11 mouse cellular contexts compared by ENCODE assay signal in the genomic region with DNA sequence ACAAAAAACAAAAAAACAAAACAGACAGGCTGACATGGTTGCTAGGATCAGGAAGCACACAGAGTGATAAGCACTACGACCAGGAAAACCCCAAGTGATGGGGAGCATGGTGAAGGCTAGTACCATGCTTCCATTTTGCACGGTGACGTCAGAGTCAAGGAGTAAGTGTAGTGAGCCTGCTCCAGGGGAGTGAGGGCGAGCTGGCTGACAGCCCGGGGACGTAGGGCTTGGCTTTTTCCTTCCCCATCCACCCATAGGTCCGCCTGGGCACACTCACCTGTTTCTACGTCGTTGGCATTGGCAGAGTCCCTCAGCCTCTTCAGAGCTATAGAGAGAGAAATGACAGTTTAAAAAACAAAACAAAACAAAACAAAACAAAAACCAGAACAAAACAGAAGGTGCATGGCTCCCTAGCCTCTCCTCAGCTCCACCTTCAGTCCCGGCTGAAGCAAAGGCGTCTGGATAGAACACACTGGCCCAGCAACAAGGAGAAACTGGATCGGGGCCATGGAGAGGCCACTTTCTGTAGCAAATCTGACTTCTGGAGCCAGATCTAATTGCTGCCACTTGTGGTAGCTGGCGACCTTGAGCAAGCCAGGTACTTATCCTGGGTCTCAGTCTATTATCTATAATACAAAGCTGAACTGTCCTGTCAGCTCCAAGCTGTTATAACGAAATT. TPM values are rescaled to one million over a fixed set of nuclear protein-coding genes. Genes with fewer than 3 reads are reported as not detected.
A peak's percentile ranks its signal among the peaks of the same experiment; 100 is the strongest.
DNase-seq lines count a peak whose midpoint lies in the region; ATAC-seq and TF ChIP-seq lines count a peak whose summit lies in the region.
"Had no signal": no experiment of that assay in that cellular context is flagged by ENCODE, and none has a peak within 500 bp of the region (broad histone marks: within the 10 kb centered on the region; RNA-seq: fewer than 3 reads in every experiment).

No protein-coding gene starts in this region.

- H3K9ac ChIP-seq in forebrain, embryonic 13.5 days, result 0 out of 2 replicates have a peak overlapping the region, but pooled peaks have one; percentile 88
- H3K9ac ChIP-seq in forebrain, embryonic 11.5 days (ENCODE audit: low read length), result no peak overlapping the region
- H3K9ac ChIP-seq in lung, embryonic 15.5 days, result no peak overlapping the region
- H3K9ac ChIP-seq in hindbrain, postnatal 0 days (replicated peaks; ENCODE audit: low read length), result 0 out of 2 replicates have a peak overlapping the region, but pooled peaks have one; percentile 13

- 82% methylated on average over 14 of the region's 14 CpGs for WGBS in forebrain, embryonic 13.5 days
- 82% methylated on average over 14 of the region's 14 CpGs for WGBS in forebrain, embryonic 11.5 days
- WGBS in lung, embryonic 15.5 days, result 77% methylated on average over 14 of the region's 14 CpGs
- 74% methylated on average over 14 of the region's 14 CpGs for WGBS in hindbrain, postnatal 0 days

- H3K36me3 ChIP-seq in forebrain, embryonic 13.5 days (ENCODE audit: poor library complexity, severe bottlenecking), result peaks cover 50% of the 10 kb centered on the region
- peaks cover 5% of the 10 kb centered on the region; the same call in 1 of the 2 replicates for H3K36me3 ChIP-seq in forebrain, embryonic 11.5 days (ENCODE audit: control insufficient read depth, insufficient read depth, low read length)
- peaks cover 48% of the 10 kb centered on the region for H3K36me3 ChIP-seq in lung, embryonic 15.5 days
- H3K36me3 ChIP-seq in hindbrain, postnatal 0 days (ENCODE audit: insufficient read depth, low read length), result peaks cover 42% of the 10 kb centered on the region
- H3K36me3 ChIP-seq in myocyte (ENCODE audit: control insufficient read depth, insufficient read depth), result peaks cover 41% of the 10 kb centered on the region

- no peak for ATAC-seq in forebrain, embryonic 13.5 days
- no peak for ATAC-seq in forebrain, embryonic 11.5 days (replicated peaks; ENCODE audit: low FRiP score)
- no peak for ATAC-seq in lung, embryonic 15.5 days (ENCODE audit: borderline replicate concordance, extremely low read depth, low FRiP score, low TSS enrichment)
- ATAC-seq in hindbrain, postnatal 0 days, result no peak

- no peak overlapping the region for H3ac ChIP-seq in myocyte (ENCODE audit: control insufficient read depth, insufficient read length)

- H3K4me2 ChIP-seq in forebrain, embryonic 13.5 days, result peak overlapping the region; percentile 77
- no peak overlapping the region for H3K4me2 ChIP-seq in forebrain, embryonic 11.5 days (ENCODE audit: low read depth, low read length, severe bottlenecking)
- peak overlapping the region; percentile 74 for H3K4me2 ChIP-seq in lung, embryonic 15.5 days
- peak overlapping the region; percentile 69; the same call in 1 of the 2 replicates for H3K4me2 ChIP-seq in hindbrain, postnatal 0 days (ENCODE audit: low read depth, low read length)
- H3K4me2 ChIP-seq in myocyte (ENCODE audit: low read depth), result peak overlapping the region; percentile 83

- intact Hi-C loops in gastrocnemius, postnatal 14 days (cut with DNase I; ENCODE audit: low total_unique reads), result no loop called here

- H3K4me3 ChIP-seq in forebrain, embryonic 13.5 days, result peak overlapping the region; percentile 80; the same call in 1 of the 2 replicates
- H3K4me3 ChIP-seq in forebrain, embryonic 11.5 days (ENCODE audit: low read depth, low read length), result no peak overlapping the region; the same call in 1 of the 2 replicates
- no peak overlapping the region for H3K4me3 ChIP-seq in lung, embryonic 15.5 days
- H3K4me3 ChIP-seq in hindbrain, postnatal 0 days (ENCODE audit: low read length), result no peak overlapping the region
- no peak overlapping the region for H3K4me3 ChIP-seq in myocyte

- peaks cover 20% of the 10 kb centered on the region for H3K4me1 ChIP-seq in forebrain, embryonic 13.5 days
- peaks cover 8% of the 10 kb centered on the region; the same call in 1 of the 2 replicates for H3K4me1 ChIP-seq in forebrain, embryonic 11.5 days (replicated peaks; ENCODE audit: control insufficient read depth, insufficient read depth, low read length)
- H3K4me1 ChIP-seq in lung, embryonic 15.5 days, result peaks cover 23% of the 10 kb centered on the region
- 0 out of 2 replicates have a peak, but pooled peaks cover 2% of the 10 kb centered on the region for H3K4me1 ChIP-seq in hindbrain, postnatal 0 days (ENCODE audit: insufficient read depth, low read length)

- H3K79me2 ChIP-seq in myocyte (ENCODE audit: control insufficient read depth, insufficient read depth), result peaks cover 9% of the 10 kb centered on the region

- TF ChIP-seq CTCF in hindbrain, postnatal 0 days (IDR thresholded peaks at IDR 0.05; ENCODE audit: low read depth), result no peak

- DNase-seq in forebrain, embryonic 11.5 days (ENCODE audit: low spot score), result no peak
- DNase-seq in lung, postnatal 14 days, result no peak
- DNase-seq in hindbrain, postnatal 0 days (ENCODE audit: low spot score), result no peak
- DNase-seq in adrenal gland, adult 8-10 months, result no peak
- no peak for DNase-seq in gastrocnemius, postnatal 14 days
- DNase-seq: cerebellum, adult 11-12 months; right cerebral cortex, postnatal 4 days had no signal

- no peak for TF ChIP-seq POLR2A in myocyte (IDR thresholded peaks at IDR 0.05; ENCODE audit: insufficient read length, low read depth)

- H3K9me3 ChIP-seq in forebrain, embryonic 13.5 days (replicated peaks), result no peaks in the 10 kb centered on the region
- H3K9me3 ChIP-seq in forebrain, embryonic 11.5 days (ENCODE audit: control insufficient read depth, low read length), result no peaks in the 10 kb centered on the region
- no peaks in the 10 kb centered on the region for H3K9me3 ChIP-seq in lung, embryonic 15.5 days
- H3K9me3 ChIP-seq in hindbrain, postnatal 0 days (ENCODE audit: low read length), result no peaks in the 10 kb centered on the region

- no peaks in the 10 kb centered on the region for H3K27me3 ChIP-seq in forebrain, embryonic 13.5 days
- H3K27me3 ChIP-seq in forebrain, embryonic 11.5 days (ENCODE audit: control insufficient read depth, insufficient read depth, low read length), result no peaks in the 10 kb centered on the region
- H3K27me3 ChIP-seq in lung, embryonic 15.5 days, result no peaks in the 10 kb centered on the region
- no peaks in the 10 kb centered on the region for H3K27me3 ChIP-seq in hindbrain, postnatal 0 days (ENCODE audit: insufficient read depth, low read length)
- no peaks in the 10 kb centered on the region for H3K27me3 ChIP-seq in myocyte (ENCODE audit: control insufficient read depth, insufficient read depth, insufficient read length)

- no peak overlapping the region for H3K27ac ChIP-seq in forebrain, embryonic 13.5 days
- no peak overlapping the region for H3K27ac ChIP-seq in forebrain, embryonic 11.5 days (ENCODE audit: low read depth, low read length)
- no peak overlapping the region for H3K27ac ChIP-seq in lung, embryonic 15.5 days
- no peak overlapping the region for H3K27ac ChIP-seq in hindbrain, postnatal 0 days

RNA-seq across cellular contexts. Expression of a gene that starts 1.7 kb away (rescaled TPM):
- 53.0 and 53.9 TPM in 2 replicates for polyA plus RNA-seq in forebrain, embryonic 13.5 days (2015; fragmentation: Nextera tagmentation; extraction: Ambion mirVana)
- 61.6 and 67.1 TPM in 2 replicates for polyA plus RNA-seq in forebrain, embryonic 11.5 days (2014; fragmentation: Nextera tagmentation; extraction: Ambion mirVana)
- 57.0 and 61.0 TPM in 2 replicates for polyA plus RNA-seq in lung, embryonic 15.5 days (2015; fragmentation: Nextera tagmentation; extraction: Ambion mirVana)
- 60.4 and 62.5 TPM in 2 replicates for total RNA-seq in hindbrain, postnatal 0 days (2014; rRNA removed)
- 36.7 and 42.4 TPM in 2 replicates for polyA plus RNA-seq in hindbrain, postnatal 0 days (2015; fragmentation: Nextera tagmentation; extraction: Ambion mirVana)
- 36.1 TPM for polyA plus RNA-seq in myocyte (2012; fragmentation: generic; extraction: Trizol)
- 10 to 100 TPM; 24.6 to 34.9 (median 28.2) TPM for total RNA-seq in adrenal gland, adult 8-10 months (2022)
- total RNA-seq in gastrocnemius, postnatal 14 days (2021), result 1 to 10 TPM; 5.4 to 6.1 TPM

RNA-seq across cellular contexts. Expression of a gene that starts 14.0 kb away (rescaled TPM):
- polyA plus RNA-seq in forebrain, embryonic 13.5 days (2015; fragmentation: Nextera tagmentation; extraction: Ambion mirVana), result 207 and 215 TPM in 2 replicates
- 245 and 254 TPM in 2 replicates for polyA plus RNA-seq in forebrain, embryonic 11.5 days (2014; fragmentation: Nextera tagmentation; extraction: Ambion mirVana)
- polyA plus RNA-seq in lung, embryonic 15.5 days (2015; fragmentation: Nextera tagmentation; extraction: Ambion mirVana), result 223 and 225 TPM in 2 replicates
- 221 and 229 TPM in 2 replicates for total RNA-seq in hindbrain, postnatal 0 days (2014; rRNA removed)
- 163 and 164 TPM in 2 replicates for polyA plus RNA-seq in hindbrain, postnatal 0 days (2015; fragmentation: Nextera tagmentation; extraction: Ambion mirVana)
- 315 TPM for polyA plus RNA-seq in myocyte (2012; fragmentation: generic; extraction: Trizol)
- total RNA-seq in adrenal gland, adult 8-10 months (2022), result 100 to 1,000 TPM; 136 to 157 (median 140) TPM
- total RNA-seq in gastrocnemius, postnatal 14 days (2021), result 10 to 100 TPM; 65.8 to 69.7 TPM

RNA-seq across cellular contexts. Expression of a gene that starts 19.3 kb away (rescaled TPM):
- polyA plus RNA-seq in forebrain, embryonic 13.5 days (2015; fragmentation: Nextera tagmentation; extraction: Ambion mirVana), result not detected in 2 replicates
- not detected in 2 replicates for polyA plus RNA-seq in forebrain, embryonic 11.5 days (2014; fragmentation: Nextera tagmentation; extraction: Ambion mirVana)
- polyA plus RNA-seq in lung, embryonic 15.5 days (2015; fragmentation: Nextera tagmentation; extraction: Ambion mirVana), result not detected in 2 replicates
- total RNA-seq in hindbrain, postnatal 0 days (2014; rRNA removed), result 0.47 and 1.2 TPM in 2 replicates
- 0.20 and 0.25 TPM in 2 replicates for polyA plus RNA-seq in hindbrain, postnatal 0 days (2015; fragmentation: Nextera tagmentation; extraction: Ambion mirVana)
- 0.44 TPM for polyA plus RNA-seq in myocyte (2012; fragmentation: generic; extraction: Trizol)
- total RNA-seq in adrenal gland, adult 8-10 months (2022), result under 1 TPM in 3 of 4 experiments, not detected in 1; 0.28 to 0.31 (median 0.30) TPM
- under 1 TPM in 1 of 2 experiments, not detected in 1; 0.23 TPM for total RNA-seq in gastrocnemius, postnatal 14 days (2021)
- polyA plus RNA-seq: C2C12 had no signal

RNA-seq across cellular contexts. Expression of a gene that starts 32.8 kb away (rescaled TPM):
- polyA plus RNA-seq in forebrain, embryonic 13.5 days (2015; fragmentation: Nextera tagmentation; extraction: Ambion mirVana), result 546 and 569 TPM in 2 replicates
- 349 and 396 TPM in 2 replicates for polyA plus RNA-seq in forebrain, embryonic 11.5 days (2014; fragmentation: Nextera tagmentation; extraction: Ambion mirVana)
- 560 and 562 TPM in 2 replicates for polyA plus RNA-seq in lung, embryonic 15.5 days (2015; fragmentation: Nextera tagmentation; extraction: Ambion mirVana)
- total RNA-seq in hindbrain, postnatal 0 days (2014; rRNA removed), result 211 and 233 TPM in 2 replicates
- polyA plus RNA-seq in hindbrain, postnatal 0 days (2015; fragmentation: Nextera tagmentation; extraction: Ambion mirVana), result 259 and 272 TPM in 2 replicates
- 423 TPM for polyA plus RNA-seq in myocyte (2012; fragmentation: generic; extraction: Trizol)
- 100 to 1,000 TPM; 122 to 250 (median 176) TPM for total RNA-seq in adrenal gland, adult 8-10 months (2022)
- 100 to 1,000 TPM; 129 to 164 TPM for total RNA-seq in gastrocnemius, postnatal 14 days (2021)

RNA-seq across cellular contexts. Expression of a gene that starts 47.7 kb away (rescaled TPM):
- 5.4 and 6.5 TPM in 2 replicates for polyA plus RNA-seq in forebrain, embryonic 13.5 days (2015; fragmentation: Nextera tagmentation; extraction: Ambion mirVana)
- polyA plus RNA-seq in forebrain, embryonic 11.5 days (2014; fragmentation: Nextera tagmentation; extraction: Ambion mirVana), result 6.3 and 7.6 TPM in 2 replicates
- polyA plus RNA-seq in lung, embryonic 15.5 days (2015; fragmentation: Nextera tagmentation; extraction: Ambion mirVana), result 7.5 and 8.8 TPM in 2 replicates
- 28.1 and 36.4 TPM in 2 replicates for total RNA-seq in hindbrain, postnatal 0 days (2014; rRNA removed)
- 8.0 and 9.5 TPM in 2 replicates for polyA plus RNA-seq in hindbrain, postnatal 0 days (2015; fragmentation: Nextera tagmentation; extraction: Ambion mirVana)
- 18.0 TPM for polyA plus RNA-seq in myocyte (2012; fragmentation: generic; extraction: Trizol)
- 10 to 100 TPM; 40.6 to 88.2 (median 55.8) TPM for total RNA-seq in adrenal gland, adult 8-10 months (2022)
- total RNA-seq in gastrocnemius, postnatal 14 days (2021), result 10 to 100 TPM; 14.4 to 15.8 TPM

Comparison
In these comparisons a context has a peak if more than half of its experiments do, and no peak if none do; other contexts are left out.
1. H3K9ac ChIP-seq: peak in forebrain, embryonic 13.5 days (single experiment) and hindbrain, postnatal 0 days (single experiment); none in forebrain, embryonic 11.5 days (single experiment) and lung, embryonic 15.5 days (single experiment).